Mouse (Mus musculus): Measurements from ENCODE around the gene Mfn1. TPM values are rescaled to one million over a fixed set of nuclear protein-coding genes. Genes with fewer than 3 reads are reported as not detected.

Mfn1 gene
- total RNA-seq, 2 experiments from 2014 or later: 112 to 137 TPM

GRCm38 (mm10) chr3:32595080-32595479 lies 65.8 kb downstream of the Mfn1 start:
- DNase-seq: no peak
- intact Hi-C loops (cut with DNase I; ENCODE audit: low total_unique reads): no loop called here

GRCm38 (mm10) chr3:32599328-32599727 lies 70.1 kb downstream of the Mfn1 start:
- DNase-seq: no peak
- intact Hi-C loops (cut with DNase I; ENCODE audit: low total_unique reads): no loop called here

- intact Hi-C loops (cut with DNase I; ENCODE audit: low total_unique reads): no loop called here
- DNase-seq: no peak
Measured at GRCm38 (mm10) chr3:32601055-32601454, 71.8 kb downstream of the Mfn1 start.

- no peak for DNase-seq
- intact Hi-C loops (cut with DNase I; ENCODE audit: low total_unique reads): no loop called here
Measured at GRCm38 (mm10) chr3:32609233-32609632, 80.0 kb downstream of the Mfn1 start.

GRCm38 (mm10) chr3:32610560-32610959 lies 81.3 kb downstream of the Mfn1 start:
- peak; percentile 55 for DNase-seq
- intact Hi-C loops (cut with DNase I; ENCODE audit: low total_unique reads): loop anchor here (5.0 kb wide), 1 partner anchor 87 kb away; no protein-coding TSS in a partner anchor

- no peak for DNase-seq
- intact Hi-C loops (cut with DNase I; ENCODE audit: low total_unique reads): loop anchor here (5.0 kb wide), 1 partner anchor 86 kb away; no protein-coding TSS in a partner anchor
Measured at GRCm38 (mm10) chr3:32611606-32612170, 82.4 kb downstream of the Mfn1 start.

GRCm38 (mm10) chr3:32614786-32615185 lies 85.5 kb downstream of the Mfn1 start:
- intact Hi-C loops (cut with DNase I; ENCODE audit: low total_unique reads): loop anchor here (5.0 kb wide), 1 partner anchor 83 kb away; no protein-coding TSS in a partner anchor
- DNase-seq: no peak

- no peak for DNase-seq
Measured at GRCm38 (mm10) chr3:32615376-32615775, 86.1 kb downstream of the Mfn1 start.

GRCm38 (mm10) chr3:32616006-32616330 lies 86.7 kb downstream of the Mfn1 start:
- intact Hi-C loops (cut with DNase I; ENCODE audit: low total_unique reads): no loop called here
- no peak for DNase-seq

More at GRCm38 (mm10) chr3:32615376-32615775, 86.1 kb downstream of the Mfn1 start:
- intact Hi-C loops (cut with DNase I; ENCODE audit: low total_unique reads): no loop called here

- intact Hi-C loops (cut with DNase I; ENCODE audit: low total_unique reads): no loop called here
- DNase-seq: peak; percentile 54
Measured at GRCm38 (mm10) chr3:32616331-32617052, 87.2 kb downstream of the Mfn1 start, which contains the start of gene Gnb4. Gene Gnb4 (minus strand): TSS chr3:32616585.

GRCm38 (mm10) chr3:32617053-32617642 lies 87.9 kb downstream of the Mfn1 start:
- intact Hi-C loops (cut with DNase I; ENCODE audit: low total_unique reads): no loop called here
- DNase-seq: no peak

GRCm38 (mm10) chr3:32621658-32622057 lies 92.4 kb downstream of the Mfn1 start:
- intact Hi-C loops (cut with DNase I; ENCODE audit: low total_unique reads): no loop called here
- no peak for DNase-seq

- intact Hi-C loops (cut with DNase I; ENCODE audit: low total_unique reads): no loop called here
Measured at GRCm38 (mm10) chr3:32622106-32622505, 92.8 kb downstream of the Mfn1 start.

GRCm38 (mm10) chr3:32628141-32628540 lies 98.9 kb downstream of the Mfn1 start:
- DNase-seq: peak; percentile 39
- intact Hi-C loops (cut with DNase I; ENCODE audit: low total_unique reads): no loop called here

More at GRCm38 (mm10) chr3:32622106-32622505, 92.8 kb downstream of the Mfn1 start:
- DNase-seq: no peak

Other genes starting within 250 kb of the Mfn1 start
- gene Zmat3, start 163.5 kb upstream of the Mfn1 start, total RNA-seq (2021): 10 to 100 TPM in 1 of 2 experiments, 1 to 10 TPM in 1; 6.9 to 10.1 TPM
- gene Pik3ca, start 131.8 kb upstream of the Mfn1 start, total RNA-seq (2021): 10 to 100 TPM; 36.9 to 40.9 TPM
- not detected for gene Kcnmb3, start 37.2 kb upstream of the Mfn1 start, total RNA-seq (2021)
- 10 to 100 TPM; 17.9 to 19.8 TPM for gene Zfp639, start 19.2 kb upstream of the Mfn1 start, total RNA-seq (2021)
- 10 to 100 TPM; 14.8 to 18.8 TPM for gene Gnb4, start 87.1 kb downstream of the Mfn1 start, total RNA-seq (2021)
- 10 to 100 TPM; 19.6 to 20.2 TPM for gene Actl6a, start 176.8 kb downstream of the Mfn1 start, total RNA-seq (2021)
- 100 to 1,000 TPM; 471 to 544 TPM for gene Ndufb5, start 207.5 kb downstream of the Mfn1 start, total RNA-seq (2021)
- gene Mrpl47, start 208.1 kb downstream of the Mfn1 start, total RNA-seq (2021): 10 to 100 TPM; 36.0 to 36.2 TPM